Mouse (Mus musculus): Measurements from ENCODE around the gene 2410004B18Rik. TPM values are rescaled to one million over a fixed set of nuclear protein-coding genes. Genes with fewer than 3 reads are reported as not detected.
A peak's percentile ranks its signal among the peaks of the same experiment; 100 is the strongest.

The 2410004B18Rik gene
- polyA plus RNA-seq, 1 experiment from 2014 or later = 20.6 TPM

DNA sequence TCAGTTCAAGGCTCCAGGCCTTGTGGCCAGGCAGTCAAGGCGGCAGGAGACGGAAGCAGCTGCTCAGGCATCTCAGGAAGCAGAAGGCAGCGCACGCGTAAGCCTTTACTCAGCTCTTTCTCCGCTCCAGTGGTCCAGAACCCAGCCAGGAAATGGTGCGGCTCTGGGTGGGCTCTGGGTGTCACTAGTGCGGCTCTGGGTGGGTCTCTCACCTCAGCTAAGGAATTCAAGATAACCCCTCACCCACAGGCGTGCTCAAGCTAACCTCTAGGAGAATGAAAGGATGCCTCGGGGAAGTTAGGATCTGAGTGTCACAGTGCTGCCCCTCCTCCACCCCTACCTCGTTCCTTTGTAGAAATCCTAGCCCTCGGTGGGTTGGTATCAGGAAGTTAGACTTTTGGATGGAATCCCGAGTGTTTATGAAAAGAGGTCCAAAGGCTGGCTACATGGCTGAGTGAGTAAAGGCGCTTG, 31.3 kb downstream of the 2410004B18Rik start:
- DNase-seq (no peak), ATAC-seq (ENCODE audit: low read depth) (no peak)
- Histone ChIP-seq H3K36me3 (no peaks in the 10 kb centered on the region), H3K27ac (no peak overlapping the region), H3K4me1 (replicated peaks) (peaks cover 19% of the 10 kb centered on the region), H3K9ac (no peak overlapping the region), H3K9me3 (replicated peaks) (peaks cover 3% of the 10 kb centered on the region), H3K27me3 (peaks cover 11% of the 10 kb centered on the region), H3K4me3 (replicated peaks) (no peak overlapping the region), H3K4me2 (no peak overlapping the region)
- WGBS (ENCODE audit: insufficient replicate concordance) = 17% methylated on average over 14 of the region's 14 CpGs

DNA sequence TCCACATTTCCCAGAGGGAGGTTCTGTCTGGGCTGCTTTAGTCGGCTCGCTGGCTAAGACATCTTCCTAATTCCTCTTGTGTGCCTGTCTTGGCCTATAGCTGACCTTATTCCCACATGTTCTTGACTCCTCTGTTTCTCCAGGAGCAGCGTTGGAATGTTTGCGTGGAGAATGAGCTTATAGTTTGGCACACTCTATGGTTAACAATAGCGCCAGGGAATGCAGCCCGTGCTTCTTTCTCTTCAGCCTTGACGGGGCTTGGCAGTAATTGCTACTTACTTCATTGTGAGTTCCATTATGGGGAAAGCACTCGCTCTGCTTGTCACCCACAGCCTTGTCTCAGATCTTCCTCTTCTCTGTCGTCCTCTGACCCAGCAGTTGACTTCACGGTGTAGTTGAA, 33.7 kb downstream of the 2410004B18Rik start:
- H3K9me3 ChIP-seq (replicated peaks) = peaks cover 13% of the 10 kb centered on the region
- no peak for ATAC-seq (ENCODE audit: low read depth)
- no peak overlapping the region for H3K9ac ChIP-seq
- WGBS (ENCODE audit: insufficient replicate concordance) = 68% methylated on average over 10 of the region's 10 CpGs
- H3K4me3 ChIP-seq (replicated peaks) = no peak overlapping the region
- no peaks in the 10 kb centered on the region for H3K27me3 ChIP-seq
- no peak overlapping the region for H3K27ac ChIP-seq
- H3K4me1 ChIP-seq (replicated peaks) = peaks cover 7% of the 10 kb centered on the region; the same call in 1 of the 2 replicates
- H3K36me3 ChIP-seq = no peaks in the 10 kb centered on the region
- no peak overlapping the region for H3K4me2 ChIP-seq
- DNase-seq = no peak

DNA sequence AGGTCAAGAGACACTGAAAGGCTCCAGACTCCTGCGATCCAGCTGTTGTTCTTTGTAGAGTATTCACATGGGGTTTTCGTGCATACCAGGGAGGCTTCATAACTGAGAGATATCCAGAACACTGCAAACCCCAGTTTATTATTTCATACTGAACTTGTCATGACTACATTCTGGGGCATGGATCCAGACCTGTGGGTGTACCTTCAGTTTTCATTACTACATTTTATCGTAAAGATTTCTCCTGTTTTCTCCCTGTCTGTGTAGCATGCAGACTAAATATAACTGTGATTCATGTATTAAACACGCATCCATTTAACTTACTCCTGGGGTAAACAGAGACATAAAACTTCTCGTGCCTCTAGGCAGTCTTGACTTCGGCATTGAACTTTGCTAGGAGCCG, 37.2 kb downstream of the 2410004B18Rik start:
- ATAC-seq (ENCODE audit: low read depth) (no peak), DNase-seq (no peak)
- H3K9me3 ChIP-seq (replicated peaks) = peaks cover 15% of the 10 kb centered on the region
- no peaks in the 10 kb centered on the region for H3K4me1 ChIP-seq (replicated peaks)
- H3K27me3 ChIP-seq = no peaks in the 10 kb centered on the region
- no peaks in the 10 kb centered on the region for H3K36me3 ChIP-seq
- H3K4me2 ChIP-seq = no peak overlapping the region
- no peak overlapping the region for H3K4me3 ChIP-seq (replicated peaks)
- WGBS (ENCODE audit: insufficient replicate concordance) = 79% methylated on average over 7 of the region's 7 CpGs
- no peak overlapping the region for H3K9ac ChIP-seq
- no peak overlapping the region for H3K27ac ChIP-seq

DNA sequence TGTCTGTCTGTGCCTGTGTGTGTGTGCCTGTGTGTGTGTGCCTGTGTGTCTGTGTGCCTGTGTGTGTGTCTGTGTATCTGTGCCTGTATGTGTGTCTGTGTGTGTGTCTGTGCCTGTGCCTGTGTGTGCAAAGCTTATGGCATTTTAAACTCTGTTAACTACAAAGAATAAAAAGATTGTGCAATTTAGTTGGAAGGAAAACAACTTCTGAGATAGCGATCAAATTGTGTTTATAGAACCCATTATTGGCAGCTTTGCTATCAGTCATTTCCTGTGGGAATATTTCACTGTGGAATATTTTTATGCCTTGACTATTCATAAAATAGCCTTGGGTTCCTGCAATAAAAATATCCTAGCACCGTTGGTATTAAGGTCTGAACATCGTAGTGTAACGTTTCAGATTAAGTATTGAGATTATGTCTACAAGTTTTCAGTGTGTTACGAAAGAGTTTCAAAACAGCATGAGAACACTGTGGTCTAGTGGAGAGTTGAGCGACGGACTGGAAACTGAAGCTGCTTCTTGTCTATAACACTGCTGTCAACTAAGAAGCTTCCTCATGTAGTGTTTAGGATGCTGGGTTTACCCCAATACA, 47.6 kb downstream of the 2410004B18Rik start:
- H3K4me2 ChIP-seq = no peak overlapping the region
- ATAC-seq (ENCODE audit: low read depth) (no peak), DNase-seq (no peak)
- no peaks in the 10 kb centered on the region for H3K36me3 ChIP-seq
- no peak overlapping the region for H3K27ac ChIP-seq
- peaks cover 20% of the 10 kb centered on the region for H3K4me1 ChIP-seq (replicated peaks)
- H3K4me3 ChIP-seq (replicated peaks) = no peak overlapping the region
- 55% methylated on average over 7 of the region's 7 CpGs for WGBS (ENCODE audit: insufficient replicate concordance)
- H3K9ac ChIP-seq = no peak overlapping the region
- H3K9me3 ChIP-seq (replicated peaks) = no peaks in the 10 kb centered on the region
- H3K27me3 ChIP-seq = peaks cover 56% of the 10 kb centered on the region

GRCm38 (mm10) chr3:145986317-145987001, 48.6 kb downstream of the 2410004B18Rik start:
- DNase-seq (no peak), ATAC-seq (ENCODE audit: low read depth) (no peak)
- Histone ChIP-seq H3K27ac (no peak overlapping the region), H3K4me1 (replicated peaks) (peaks cover 20% of the 10 kb centered on the region), H3K9me3 (replicated peaks) (no peaks in the 10 kb centered on the region), H3K4me2 (no peak overlapping the region), H3K9ac (no peak overlapping the region), H3K4me3 (replicated peaks) (no peak overlapping the region), H3K27me3 (peaks cover 56% of the 10 kb centered on the region), H3K36me3 (no peaks in the 10 kb centered on the region)
- WGBS (ENCODE audit: insufficient replicate concordance) = 63% methylated on average over 6 of the region's 6 CpGs

GRCm38 (mm10) chr3:145987268-145987969, 49.6 kb downstream of the 2410004B18Rik start, which contains the start of gene Syde2:
Gene Syde2 (plus strand): TSS chr3:145987870.
- WGBS (ENCODE audit: insufficient replicate concordance) = 1% methylated on average over 62 of the region's 65 CpGs
- peak within 1 kb of the TSS; percentile 74 for H3K9ac ChIP-seq
- no peaks in the 10 kb centered on the region for H3K36me3 ChIP-seq
- H3K27ac ChIP-seq = peak within 1 kb of the TSS; percentile 78
- peak within 1 kb of the TSS; percentile 63 for H3K4me3 ChIP-seq (replicated peaks)
- no peaks in the 10 kb centered on the region for H3K9me3 ChIP-seq (replicated peaks)
- peaks cover 56% of the 10 kb centered on the region for H3K27me3 ChIP-seq
- H3K4me1 ChIP-seq (replicated peaks) = peaks cover 23% of the 10 kb centered on the region
- ATAC-seq (ENCODE audit: low read depth) = peak; percentile 59
- peak within 1 kb of the TSS; percentile 75 for H3K4me2 ChIP-seq
- peak; percentile 44 for DNase-seq

DNA sequence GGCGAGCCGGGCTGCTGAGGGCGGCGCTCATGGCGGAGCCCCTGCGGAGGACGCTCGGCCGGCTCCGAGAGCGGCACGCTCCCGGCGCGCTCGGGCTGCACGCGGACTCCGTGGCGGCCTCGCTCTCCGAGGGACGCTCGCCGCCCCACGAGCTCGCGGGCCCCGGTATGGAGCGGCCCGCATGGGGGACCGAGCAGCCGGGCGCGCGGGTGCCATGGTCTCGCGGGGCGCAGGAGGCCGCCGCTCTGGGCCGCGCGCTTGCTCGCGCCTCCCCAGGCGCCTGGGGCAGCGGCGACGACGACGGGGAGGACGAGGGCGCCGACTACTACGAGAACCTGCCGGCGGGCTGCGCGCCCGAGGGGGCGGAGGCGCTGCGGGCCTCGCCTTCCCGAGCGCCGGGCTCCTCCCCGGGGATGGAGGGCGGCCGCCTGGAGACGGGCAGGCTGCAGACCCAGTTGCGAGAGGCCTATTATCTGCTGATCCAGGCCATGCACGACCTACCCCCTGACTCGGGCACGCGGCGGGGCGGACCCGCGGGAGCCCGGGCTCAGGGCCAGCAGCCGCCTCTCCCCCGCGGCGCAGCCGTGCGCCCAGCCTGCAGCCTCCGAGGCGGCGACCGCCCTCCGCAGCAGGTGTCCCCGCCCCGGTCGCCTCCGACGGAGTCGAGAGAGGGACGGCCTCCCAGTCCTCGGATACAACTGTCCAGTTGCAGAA, 50.3 kb downstream of the 2410004B18Rik start:
- Histone ChIP-seq H3K9ac (peak overlapping the region; percentile 74), H3K27me3 (peaks cover 56% of the 10 kb centered on the region), H3K4me2 (peak overlapping the region; percentile 75), H3K27ac (peak overlapping the region; percentile 78), H3K9me3 (replicated peaks) (no peaks in the 10 kb centered on the region), H3K36me3 (no peaks in the 10 kb centered on the region), H3K4me3 (replicated peaks) (peak overlapping the region; percentile 63), H3K4me1 (replicated peaks) (peaks cover 30% of the 10 kb centered on the region)
- DNase-seq = peak; percentile 42
- under 1% methylated on average over 92 of the region's 101 CpGs for WGBS (ENCODE audit: insufficient replicate concordance)
- peak; percentile 85 for ATAC-seq (ENCODE audit: low read depth)

DNA sequence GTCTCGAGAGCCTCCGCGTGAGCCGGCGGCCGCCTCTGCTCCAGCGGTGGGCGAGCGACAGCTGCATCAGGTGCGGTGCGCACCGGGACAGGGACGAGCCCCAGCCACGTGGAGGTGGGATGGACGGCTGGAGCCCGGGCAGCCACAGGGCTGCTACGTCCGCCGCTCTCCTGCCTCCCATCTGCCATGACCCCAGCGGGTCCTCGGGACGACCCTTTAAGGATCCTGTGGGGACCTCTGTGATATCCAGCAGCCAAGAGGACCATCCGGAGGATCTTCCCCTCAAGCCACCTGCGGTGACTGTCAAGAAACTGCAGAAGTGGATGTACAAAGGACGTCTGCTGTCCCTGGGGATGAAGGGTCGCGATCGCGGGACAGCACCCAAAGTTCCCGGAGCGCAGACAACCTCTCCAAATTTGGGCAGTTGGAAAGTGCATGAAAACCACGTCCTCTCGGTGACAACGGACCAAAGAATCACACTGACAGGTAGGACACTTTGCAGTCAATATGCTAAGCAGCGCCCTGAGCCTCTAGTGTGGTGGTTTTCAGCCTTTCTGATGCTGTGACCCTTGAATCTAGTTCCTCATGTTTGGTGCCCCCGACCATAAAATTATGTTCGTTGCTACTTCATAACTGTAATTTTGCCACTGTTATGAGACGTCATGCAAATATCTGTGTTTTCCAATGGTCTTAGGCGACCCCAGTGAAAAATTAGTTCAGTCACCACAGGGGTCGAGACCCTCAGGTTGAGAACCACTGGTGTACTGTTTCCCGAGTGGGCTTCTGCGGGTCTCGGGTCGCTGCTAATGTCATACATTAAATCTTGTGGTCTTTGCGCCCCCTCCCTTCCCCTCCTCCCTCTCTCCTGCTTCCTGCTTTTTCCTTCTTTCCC, 51.1 kb downstream of the 2410004B18Rik start:
- Histone ChIP-seq H3K9ac (peak overlapping the region; percentile 74), H3K9me3 (replicated peaks) (no peaks in the 10 kb centered on the region), H3K36me3 (no peaks in the 10 kb centered on the region), H3K4me1 (replicated peaks) (peaks cover 30% of the 10 kb centered on the region), H3K4me3 (replicated peaks) (peak overlapping the region; percentile 63), H3K27me3 (peaks cover 50% of the 10 kb centered on the region), H3K4me2 (peak overlapping the region; percentile 75), H3K27ac (peak overlapping the region; percentile 67)
- WGBS (ENCODE audit: insufficient replicate concordance) = 1% methylated on average over 42 of the region's 45 CpGs
- ATAC-seq (ENCODE audit: low read depth) (no peak), DNase-seq (peak; percentile 4)

- ATAC-seq (ENCODE audit: low read depth) (no peak), DNase-seq (no peak)
- no peaks in the 10 kb centered on the region for H3K36me3 ChIP-seq
- no peaks in the 10 kb centered on the region for H3K9me3 ChIP-seq (replicated peaks)
- H3K4me2 ChIP-seq = peak overlapping the region; percentile 75
- peaks cover 30% of the 10 kb centered on the region for H3K4me1 ChIP-seq (replicated peaks)
- 13% methylated on average over 11 of the region's 11 CpGs for WGBS (ENCODE audit: insufficient replicate concordance)
- no peak overlapping the region for H3K27ac ChIP-seq
- H3K27me3 ChIP-seq = peaks cover 43% of the 10 kb centered on the region
- H3K9ac ChIP-seq = peak overlapping the region; percentile 74
- peak overlapping the region; percentile 63 for H3K4me3 ChIP-seq (replicated peaks)
These were observed 51.8 kb downstream of the 2410004B18Rik start for GRCm38 (mm10) chr3:145989576-145990081.

- Histone ChIP-seq H3K4me2 (no peak overlapping the region), H3K4me3 (replicated peaks) (no peak overlapping the region)
- WGBS (ENCODE audit: insufficient replicate concordance) = 76% methylated on average over 13 of the region's 13 CpGs
These were observed 53.3 kb downstream of the 2410004B18Rik start for GRCm38 (mm10) chr3:145991130-145991529.

More at GRCm38 (mm10) chr3:145991130-145991529, 53.3 kb downstream of the 2410004B18Rik start:
- Histone ChIP-seq H3K36me3 (no peaks in the 10 kb centered on the region), H3K9me3 (replicated peaks) (no peaks in the 10 kb centered on the region), H3K9ac (no peak overlapping the region), H3K27me3 (peaks cover 34% of the 10 kb centered on the region), H3K4me1 (replicated peaks) (peaks cover 30% of the 10 kb centered on the region), H3K27ac (no peak overlapping the region)
- ATAC-seq (ENCODE audit: low read depth) = no peak
- DNase-seq = no peak

Measured in liver, embryonic 13.5 days (tissue).